Mouse (Mus musculus): ENCODE measurements around the gene Ints7. TPM values are rescaled to one million over a fixed set of nuclear protein-coding genes. Genes with fewer than 3 reads are reported as not detected.

Gene Ints7
- polyA plus RNA-seq (2012; rRNA removed), result 13.9 and 15.5 TPM in 2 replicates

GRCm38 (mm10) chr1:191575458-191576247 lies at the start of gene Ints7, which contains the start of gene Dtl:
Gene Ints7, plus strand, starts transcription at chr1:191575636.
Gene Dtl, minus strand, starts transcription at chr1:191575544.

Other genes with a start within 250 kb of the Ints7 start
- 5.0 and 5.1 TPM in 2 replicates for gene Tmem206, start 249.7 kb upstream of the Ints7 start, polyA plus RNA-seq (2012; rRNA removed)
- 64.0 and 78.3 TPM in 2 replicates for gene Ppp2r5a, start 172.4 kb upstream of the Ints7 start, polyA plus RNA-seq (2012; rRNA removed)
- gene Dtl, start 92 bp upstream of the Ints7 start, polyA plus RNA-seq (2012; rRNA removed), result 1.0 and 1.4 TPM in 2 replicates
- gene Lpgat1, start 142.2 kb downstream of the Ints7 start, polyA plus RNA-seq (2012; rRNA removed), result 6.6 and 8.5 TPM in 2 replicates
- gene Nek2, start 245.8 kb downstream of the Ints7 start, polyA plus RNA-seq (2012; rRNA removed), result 4.7 and 6.2 TPM in 2 replicates